Mouse (Mus musculus): ENCODE measurements around the gene Mmp25.

The Mmp25 gene

DNA sequence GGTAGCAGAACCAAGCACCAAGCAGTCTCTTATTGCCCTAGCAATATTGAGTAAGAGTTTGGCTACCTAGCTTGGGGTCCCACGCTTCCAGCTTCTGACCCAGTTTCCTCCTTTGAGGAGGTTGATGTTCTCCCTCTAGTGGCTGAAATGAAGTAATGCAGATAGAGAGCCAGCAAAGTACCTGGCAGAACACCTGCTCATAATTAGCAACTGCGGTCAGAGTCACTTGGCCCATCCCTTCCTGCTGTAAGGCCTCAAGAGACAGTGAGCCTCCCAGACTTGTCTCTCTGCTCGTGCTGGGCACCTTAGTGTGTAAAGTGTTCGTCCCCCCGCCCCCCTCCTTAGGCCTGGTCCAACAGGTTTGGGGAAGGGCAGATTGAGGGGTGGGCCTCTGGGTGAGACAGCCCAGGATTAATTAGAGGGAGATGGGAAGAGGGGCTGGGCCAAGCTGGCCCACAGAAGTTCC lies 19.5 kb upstream of the Mmp25 start:
- DNase-seq (ENCODE audit: low spot score) = peak; percentile 51

DNA sequence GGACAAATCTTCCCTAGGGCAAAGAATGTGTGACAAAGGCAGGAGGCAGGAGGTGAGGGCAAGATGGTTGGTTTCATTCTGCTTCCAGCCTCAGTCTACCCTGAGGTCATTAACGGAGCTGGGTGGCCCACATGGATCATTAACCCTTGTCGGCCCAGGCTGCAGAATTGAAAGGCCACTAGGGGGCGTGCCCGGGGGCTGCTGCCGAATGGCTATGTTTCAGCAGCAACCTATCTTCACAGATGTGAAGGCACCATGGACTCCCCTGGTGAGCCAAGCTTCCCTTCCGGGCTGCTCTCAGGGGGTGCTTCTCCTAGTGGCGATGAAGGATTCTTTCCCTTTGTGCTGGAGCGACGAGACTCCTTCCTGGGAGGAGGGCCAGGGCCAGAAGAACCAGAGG lies 16.4 kb upstream of the Mmp25 start:
- no peak for DNase-seq (ENCODE audit: low spot score)

DNA sequence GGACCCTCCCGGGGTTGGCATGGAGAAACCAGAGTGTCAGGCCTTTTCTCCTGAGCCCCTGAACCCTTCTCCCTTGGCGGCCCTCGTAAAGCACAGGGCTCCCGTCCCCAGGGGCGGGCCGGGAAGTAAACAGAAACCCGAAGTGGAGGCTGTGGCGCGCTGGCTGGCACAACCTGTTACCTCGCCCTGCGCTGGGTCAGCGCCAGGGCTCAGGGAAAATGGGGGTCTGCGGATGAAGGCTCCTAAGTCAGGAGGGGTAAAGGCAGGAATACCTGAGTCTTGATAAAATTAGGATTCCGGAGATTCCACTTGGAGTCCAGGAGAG lies 15.8 kb upstream of the Mmp25 start:
- no peak for DNase-seq (ENCODE audit: low spot score)

DNA sequence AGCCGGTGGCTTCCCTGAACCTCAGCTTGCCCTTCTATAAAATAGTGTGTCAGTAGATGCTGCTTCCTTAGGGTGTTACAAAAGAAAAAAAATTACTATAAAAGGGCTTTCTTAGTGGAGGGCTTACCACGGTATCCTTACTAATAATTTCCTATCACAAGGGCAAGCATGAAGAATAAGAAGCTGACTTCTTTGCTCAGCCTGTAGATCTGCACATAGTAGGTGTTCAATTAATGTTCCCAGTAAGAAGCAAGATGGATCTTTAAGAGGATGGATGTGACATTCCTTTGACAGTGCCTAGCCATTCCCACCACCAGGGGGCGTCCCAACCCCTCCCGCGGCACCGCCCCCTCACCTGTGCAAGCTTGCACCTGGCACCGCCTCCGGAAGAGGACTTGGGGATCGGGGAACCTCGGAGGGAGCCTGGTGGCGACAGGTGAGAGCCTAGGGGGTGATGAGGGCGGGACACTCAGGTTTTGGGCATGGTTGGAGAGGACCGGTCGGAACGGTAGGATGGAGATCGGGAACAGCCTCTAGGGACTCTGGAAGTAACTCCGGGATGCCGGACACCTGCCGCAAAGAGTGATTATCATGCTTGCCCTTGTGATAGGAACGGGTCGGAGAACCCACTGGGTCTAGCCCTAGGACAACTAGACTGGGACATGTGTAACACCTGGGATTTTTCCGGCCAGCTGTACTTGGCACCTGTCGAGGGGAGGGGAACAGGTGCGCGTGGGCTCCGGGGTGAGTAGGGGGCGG lies 15.2 kb upstream of the Mmp25 start, which contains the start of gene Bicdl2:
TSS of gene Bicdl2 (plus strand) at position 390 of the 759 bp plus-strand sequence.
- DNase-seq (ENCODE audit: low spot score) = no peak

DNA sequence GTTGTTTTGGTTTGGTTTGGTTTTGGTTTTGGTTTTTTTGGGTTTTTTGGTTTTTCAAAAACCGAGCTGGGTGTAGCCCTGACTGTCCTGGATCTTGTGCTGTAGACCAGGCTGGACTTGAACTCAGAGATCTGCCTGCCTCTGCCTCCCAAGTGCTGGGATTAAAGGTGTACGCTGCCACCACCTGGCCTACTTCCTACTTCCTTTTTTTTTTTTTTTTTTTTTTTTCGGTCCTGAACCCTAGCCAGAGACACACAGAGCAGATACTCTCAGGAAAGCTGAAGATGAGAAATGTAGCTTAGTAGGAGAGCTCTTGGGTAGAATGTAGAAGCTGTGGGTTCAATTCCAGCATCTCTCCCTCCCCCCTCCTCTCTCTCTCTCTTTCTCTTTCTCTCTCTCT lies 13.4 kb upstream of the Mmp25 start:
- DNase-seq (ENCODE audit: low spot score) = no peak

DNA sequence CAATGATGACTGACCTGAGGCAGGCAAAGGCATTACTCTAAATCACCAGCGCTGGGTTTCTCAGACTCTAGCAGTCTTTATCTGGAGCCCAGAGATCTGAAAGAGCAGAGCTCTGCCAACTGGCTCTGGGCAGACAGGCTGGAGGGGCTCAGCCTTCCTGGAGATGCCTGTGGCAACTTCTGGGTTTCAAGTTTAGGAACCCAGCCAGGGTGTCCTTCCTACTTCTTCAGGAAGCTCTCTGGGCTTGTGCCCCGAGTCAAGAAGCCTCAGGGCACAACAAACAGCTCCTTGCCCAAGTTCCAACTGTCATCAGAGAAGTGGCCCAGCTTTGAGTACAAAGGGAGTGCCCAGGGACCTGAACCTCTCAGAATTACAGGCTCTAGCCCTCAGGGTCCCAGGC lies 9.3 kb upstream of the Mmp25 start:
- DNase-seq (ENCODE audit: low spot score) = no peak

DNA sequence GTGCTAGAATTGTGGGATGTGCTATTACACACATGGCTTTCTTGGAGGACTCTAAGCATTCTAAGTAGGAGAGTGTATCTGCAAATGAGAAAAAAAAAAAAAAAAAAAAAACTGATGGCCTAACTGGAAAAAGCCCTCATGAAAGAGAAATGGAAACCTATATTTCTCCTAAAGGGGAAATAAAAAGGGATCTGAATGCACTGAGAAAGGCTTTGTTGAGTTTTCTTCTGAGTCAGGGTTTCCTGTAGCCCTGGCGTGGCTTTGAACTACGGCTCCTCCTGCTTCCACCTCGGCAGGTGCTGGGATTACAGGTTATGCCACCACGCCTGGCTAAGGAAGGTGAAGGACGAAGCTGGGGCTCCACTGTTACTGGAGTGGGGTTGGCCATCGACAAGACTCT lies 8.9 kb upstream of the Mmp25 start:
- DNase-seq (ENCODE audit: low spot score) = no peak

DNA sequence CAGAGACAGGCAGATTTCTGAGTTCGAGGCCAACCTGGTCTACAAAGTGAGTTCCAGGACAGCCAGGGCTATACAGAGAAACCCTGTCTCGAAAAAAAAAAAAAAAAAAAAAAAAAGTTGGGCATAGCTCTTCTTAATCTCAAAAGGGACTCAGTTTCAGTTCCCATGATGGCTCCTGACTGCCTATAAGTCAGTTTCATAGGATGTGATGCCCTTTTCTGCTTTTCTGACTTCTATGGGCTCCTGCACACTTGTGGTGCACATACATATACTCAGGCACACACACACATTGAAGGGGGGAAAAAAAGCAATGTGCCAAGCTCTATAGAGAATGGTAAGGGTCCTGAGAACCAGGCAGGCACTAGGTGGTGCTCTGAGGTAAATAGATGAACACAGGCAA lies 8.2 kb upstream of the Mmp25 start:
- peak; percentile 30 for DNase-seq (ENCODE audit: low spot score)

DNA sequence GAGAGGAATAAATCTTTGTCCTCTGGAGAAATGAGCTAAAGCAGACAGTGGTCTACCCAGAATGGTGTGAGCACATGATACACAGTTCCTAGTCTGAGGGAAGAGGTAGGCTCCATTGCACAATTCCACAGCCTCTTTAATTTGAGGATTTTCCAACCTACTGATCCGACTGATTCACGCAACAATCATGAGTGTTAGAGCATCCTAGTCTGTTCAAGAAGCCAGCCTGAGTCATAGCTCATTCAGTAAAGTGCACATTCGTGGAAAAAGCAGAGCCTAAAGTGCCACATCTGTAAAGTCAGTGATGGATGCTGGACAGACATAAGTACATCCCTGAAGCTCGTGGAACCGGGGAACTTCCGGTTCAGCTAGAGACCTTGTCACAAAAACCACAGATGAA lies 6.3 kb upstream of the Mmp25 start:
- DNase-seq (ENCODE audit: low spot score) = no peak

DNA sequence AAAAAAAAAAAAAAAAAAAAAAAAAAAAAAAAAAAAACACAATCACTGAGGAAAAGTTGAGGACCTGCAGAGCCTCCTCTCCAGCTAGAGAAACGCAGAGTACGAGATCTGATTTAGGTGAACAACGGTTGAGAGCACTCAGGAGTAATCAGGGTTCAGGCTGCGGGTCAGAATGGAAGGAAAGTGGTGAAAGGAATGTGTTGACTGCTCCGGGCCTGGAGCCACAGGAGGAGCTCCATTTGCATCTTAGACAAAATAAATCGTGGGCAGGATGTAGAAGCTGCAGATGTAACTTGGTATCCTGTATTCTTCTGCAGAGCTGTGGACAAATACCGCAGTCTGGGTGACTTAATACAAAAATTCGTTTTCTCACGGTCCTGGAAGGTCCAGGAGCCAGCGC lies 817 bp upstream of the Mmp25 start:
- DNase-seq (ENCODE audit: low spot score) = no peak

DNA sequence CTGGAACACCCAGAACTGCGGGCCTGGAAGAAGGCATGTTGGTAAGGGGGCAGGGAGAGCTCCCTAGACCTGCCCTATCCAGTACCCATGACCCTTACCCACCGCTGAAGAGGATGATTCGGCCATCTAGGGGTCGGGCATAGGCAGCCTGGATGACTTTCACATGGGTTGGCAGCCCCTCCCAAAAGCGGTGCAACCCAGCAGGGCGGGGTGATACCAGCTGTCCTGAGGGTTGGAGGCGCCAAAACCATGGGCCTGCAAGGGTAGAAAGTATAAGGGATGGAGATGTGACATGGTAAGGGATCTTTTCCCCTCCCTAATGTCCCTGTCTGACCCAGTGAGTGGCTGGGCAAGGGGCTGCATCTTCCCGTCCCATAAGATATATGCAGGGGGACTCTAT lies 13.8 kb downstream of the Mmp25 start:
- DNase-seq (ENCODE audit: low spot score) = no peak

DNA sequence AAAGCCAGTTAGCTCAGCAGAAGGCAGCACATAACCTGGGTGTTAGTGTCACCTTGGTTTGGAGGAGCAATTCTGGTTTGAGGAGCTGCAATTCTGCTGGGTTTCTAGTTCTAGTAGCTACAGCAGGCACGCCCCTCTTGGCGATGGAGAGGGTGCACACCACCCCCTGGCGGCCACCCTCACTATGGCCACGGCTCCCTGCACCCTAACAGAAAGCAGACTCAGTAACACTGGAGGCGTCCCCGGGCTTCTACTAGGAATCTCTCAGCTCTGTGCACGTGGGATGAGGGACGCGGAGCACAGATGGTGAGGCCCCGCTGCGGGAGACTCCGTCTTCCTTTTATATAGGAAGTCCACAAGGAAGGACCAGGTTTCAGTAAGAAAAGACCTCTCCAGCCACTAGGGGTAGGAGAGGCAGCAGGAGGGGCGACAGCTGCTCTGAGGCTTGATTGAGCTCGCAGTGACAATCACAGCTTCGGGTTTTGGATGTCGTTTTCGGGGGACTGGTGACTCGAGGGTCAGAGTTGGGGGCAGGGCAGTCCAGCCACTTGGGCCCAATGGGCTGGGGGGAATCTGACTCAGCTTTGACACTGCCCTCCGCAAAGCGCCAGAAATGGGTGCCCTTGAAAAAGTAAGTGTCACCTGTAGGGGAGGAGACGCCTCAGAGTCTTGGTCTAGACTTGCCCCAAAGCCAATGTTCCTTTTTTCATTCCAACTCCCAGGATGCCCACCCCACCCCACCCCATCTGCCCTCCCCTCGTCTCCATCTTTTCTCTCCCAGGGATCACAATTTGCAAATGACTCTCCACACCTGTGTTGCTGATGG lies 14.7 kb downstream of the Mmp25 start:
- DNase-seq (ENCODE audit: low spot score) = peak; percentile 71

DNA sequence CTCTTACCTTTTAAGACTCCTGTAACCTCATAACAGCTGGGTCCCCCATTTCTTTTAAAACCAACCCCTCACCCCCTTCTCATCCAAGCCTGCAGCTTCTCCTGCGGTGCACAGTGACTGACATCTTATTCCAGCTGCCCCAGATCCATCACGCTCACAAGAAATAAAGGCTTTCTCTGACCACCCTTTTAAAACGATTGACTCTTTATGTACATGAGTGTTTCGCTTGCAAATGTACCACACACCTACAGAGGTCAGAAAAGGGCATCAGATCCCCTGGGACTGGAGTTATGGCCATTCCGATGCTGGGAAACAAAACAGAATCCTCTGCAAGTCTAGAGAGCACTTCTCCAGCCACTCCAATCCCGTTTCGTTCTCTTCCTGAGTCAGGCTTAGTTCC lies 17.3 kb downstream of the Mmp25 start:
- DNase-seq (ENCODE audit: low spot score) = no peak

DNA sequence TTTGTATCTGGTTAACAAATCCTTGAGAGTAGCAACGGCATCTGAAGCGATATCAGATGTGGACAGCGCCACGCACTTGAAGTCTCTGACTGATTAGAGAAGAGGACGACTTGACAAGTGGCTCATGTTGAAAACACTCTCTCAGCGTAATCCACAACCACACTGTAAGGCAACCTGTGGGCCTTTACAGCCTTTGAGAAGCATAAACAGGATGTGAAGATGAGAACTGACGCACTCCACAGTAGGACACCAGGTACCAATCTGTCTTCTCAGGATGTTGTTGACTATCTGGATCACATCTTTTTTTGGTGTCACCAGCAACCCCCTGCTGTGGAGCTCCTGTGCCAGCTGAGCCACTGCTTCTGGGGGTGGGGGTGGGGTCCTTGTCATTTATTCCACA lies 24.7 kb downstream of the Mmp25 start:
- DNase-seq (ENCODE audit: low spot score) = no peak

DNA sequence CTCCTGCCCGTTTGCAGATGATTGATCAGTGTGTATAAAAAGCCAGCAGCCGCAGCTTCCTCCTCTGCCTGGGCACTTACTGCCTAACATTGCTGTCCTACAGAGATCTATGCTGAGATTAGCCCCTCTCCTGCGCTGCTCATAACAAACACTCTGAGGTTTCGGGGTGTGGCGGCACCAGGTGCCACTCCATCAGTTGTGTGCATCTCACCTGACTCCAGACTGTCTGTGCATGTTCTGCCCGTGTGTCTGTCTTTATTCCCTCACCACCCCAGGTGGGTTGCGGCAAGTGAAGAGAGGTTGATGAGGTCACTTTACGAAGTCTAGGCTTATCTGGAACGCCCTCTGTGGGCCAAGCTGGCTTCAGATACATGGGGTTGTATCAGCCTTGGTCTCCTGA lies 28.0 kb downstream of the Mmp25 start:
- no peak for DNase-seq (ENCODE audit: low spot score)

DNA sequence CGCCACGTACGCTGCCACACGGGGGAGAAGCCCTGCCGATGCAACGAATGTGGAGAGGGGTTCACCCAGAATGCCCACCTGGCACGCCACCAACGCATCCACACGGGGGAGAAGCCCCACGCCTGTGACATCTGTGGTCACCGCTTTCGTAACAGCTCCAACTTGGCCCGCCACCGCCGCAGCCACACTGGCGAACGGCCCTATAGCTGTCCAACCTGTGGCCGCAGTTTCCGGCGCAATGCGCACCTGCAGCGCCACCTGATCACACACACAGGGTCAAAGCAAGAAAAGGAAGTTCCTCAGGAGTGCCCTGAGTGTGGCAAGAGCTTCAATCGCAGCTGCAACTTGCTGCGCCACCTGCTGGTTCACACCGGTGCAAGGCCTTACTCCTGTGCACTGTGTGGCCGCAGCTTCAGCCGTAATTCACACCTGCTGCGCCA lies 34.7 kb downstream of the Mmp25 start:
- peak; percentile 85 for DNase-seq (ENCODE audit: low spot score)

DNA sequence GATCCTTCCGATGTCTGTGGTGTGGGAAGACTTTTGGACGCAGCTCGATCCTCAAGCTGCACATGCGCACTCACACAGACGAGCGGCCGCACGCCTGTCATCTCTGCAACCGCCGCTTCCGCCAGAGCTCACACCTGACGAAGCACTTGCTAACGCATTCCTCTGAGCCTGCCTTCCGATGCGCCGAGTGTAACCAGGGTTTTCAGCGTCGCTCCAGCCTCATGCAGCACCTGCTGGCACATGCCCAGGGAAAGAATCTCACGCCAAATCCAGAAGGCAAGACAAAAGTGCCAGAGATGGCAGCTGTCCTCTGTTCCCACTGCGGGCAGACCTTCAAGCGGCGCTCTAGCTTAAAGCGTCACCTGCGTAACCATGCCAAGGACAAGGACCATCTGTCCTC lies 35.5 kb downstream of the Mmp25 start:
- DNase-seq (ENCODE audit: low spot score) = peak; percentile 34

DNA sequence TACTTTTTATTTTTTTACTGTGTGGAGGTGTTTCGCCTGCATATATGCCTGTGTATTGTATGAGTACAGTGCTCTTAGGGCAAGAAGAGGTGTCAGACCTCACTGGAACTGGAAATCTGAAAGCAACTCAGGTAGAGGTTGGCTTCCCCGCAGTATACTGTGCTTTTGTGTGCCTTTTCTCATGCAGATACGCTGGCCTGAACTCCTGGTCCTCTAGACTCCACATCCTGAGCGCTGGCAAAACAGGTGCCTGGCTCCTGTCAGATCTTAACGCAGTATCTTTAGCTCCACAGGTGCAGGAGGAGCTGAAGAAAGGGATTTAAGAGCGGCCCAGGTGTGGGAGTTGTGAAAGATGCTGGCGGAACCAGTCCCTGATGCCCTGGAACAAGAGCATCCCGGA lies 39.9 kb downstream of the Mmp25 start:
- DNase-seq (ENCODE audit: low spot score) = no peak

DNA sequence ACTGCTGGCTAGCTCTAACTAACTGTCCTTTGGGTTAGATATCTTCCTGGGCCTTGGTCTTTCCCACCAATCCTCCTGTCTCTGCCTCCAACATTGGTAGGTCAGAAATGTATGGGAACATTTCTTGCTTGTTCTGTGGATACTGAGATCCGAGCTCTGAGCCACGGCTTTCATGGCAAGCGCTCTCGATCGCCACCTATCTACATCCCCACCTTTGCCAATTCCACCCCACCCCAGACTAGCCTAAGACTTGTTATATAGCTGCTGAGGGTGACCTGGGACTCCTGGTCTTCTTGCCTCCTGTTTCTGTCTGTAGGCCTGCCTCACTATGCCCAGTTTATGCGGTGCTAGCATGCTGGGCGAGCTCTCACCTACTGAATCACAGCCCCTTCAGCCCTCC lies 40.7 kb downstream of the Mmp25 start:
- DNase-seq (ENCODE audit: low spot score) = no peak

DNA sequence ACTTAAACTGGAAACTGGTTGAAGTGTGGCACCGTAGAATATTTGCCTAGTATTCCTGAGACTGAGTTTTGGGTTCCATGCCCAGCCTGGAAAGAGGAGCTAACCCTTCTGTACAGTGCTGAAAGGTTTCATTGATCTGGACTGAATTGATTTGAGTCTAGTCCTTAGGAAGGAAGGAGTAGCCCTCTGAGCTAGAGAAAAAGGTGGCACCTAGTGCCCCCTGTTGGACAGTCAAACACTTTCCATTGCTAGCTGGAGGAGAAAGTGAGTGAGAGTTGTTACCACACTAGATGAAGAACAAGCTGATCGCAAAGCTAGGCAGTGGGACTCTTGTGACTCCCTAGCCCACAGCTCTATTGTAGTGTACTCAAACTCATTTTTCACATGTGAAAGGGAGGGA lies 41.5 kb downstream of the Mmp25 start:
- no peak for DNase-seq (ENCODE audit: low spot score)

DNA sequence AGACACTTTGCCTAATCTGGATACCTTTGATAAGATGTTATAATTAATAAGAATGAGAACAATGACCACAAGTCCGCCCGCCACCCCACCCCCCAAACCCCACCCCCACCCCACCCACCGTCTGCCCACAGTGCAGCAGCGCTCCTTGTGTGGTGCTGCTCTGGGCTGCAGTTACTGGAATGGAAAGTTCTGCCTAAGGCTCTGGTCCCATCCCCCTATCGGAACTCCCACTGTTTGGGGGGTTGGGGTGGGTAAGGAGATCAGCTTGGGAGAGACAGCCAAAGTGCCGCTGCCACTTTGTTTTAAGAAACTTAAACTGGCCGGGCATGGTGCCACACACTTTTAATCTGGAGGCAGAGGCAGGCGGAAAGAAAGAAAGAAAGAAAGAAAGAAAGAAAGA lies 42.0 kb downstream of the Mmp25 start:
- DNase-seq (ENCODE audit: low spot score) = no peak

DNA sequence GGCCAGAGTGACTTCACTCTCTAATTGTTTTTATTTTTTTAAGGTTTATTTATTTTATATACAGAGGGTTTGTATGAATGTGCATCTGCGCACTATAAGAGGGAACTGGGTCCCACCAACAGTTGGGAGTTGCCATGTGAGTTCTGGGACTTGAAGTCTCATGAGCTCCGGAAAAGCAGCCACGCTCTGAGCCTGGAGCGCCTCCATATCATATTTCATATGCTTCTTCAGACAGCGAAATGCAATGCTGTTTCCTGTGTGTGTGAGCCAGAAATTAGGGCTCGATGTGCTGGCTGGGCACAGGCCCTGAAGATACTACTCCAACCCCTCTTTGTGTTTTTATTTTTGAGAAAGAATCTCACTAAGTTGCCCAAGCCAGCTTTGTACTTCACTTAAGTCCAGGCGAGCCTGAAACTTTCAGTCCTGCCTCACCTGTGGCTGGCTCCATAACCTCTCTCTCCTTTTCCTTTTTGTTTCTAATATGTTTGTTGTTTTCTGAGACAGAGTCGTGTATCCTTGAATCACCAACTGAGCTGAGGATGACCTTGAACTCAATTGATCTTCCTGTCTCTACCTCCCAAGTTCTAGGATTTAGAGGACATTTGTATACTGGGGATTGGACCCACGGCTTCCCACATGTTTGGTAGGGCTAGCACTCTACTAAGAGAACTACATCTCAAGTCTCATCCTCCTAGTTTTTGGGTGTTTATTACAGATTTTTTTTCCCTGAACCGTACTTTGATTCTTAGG lies 43.1 kb downstream of the Mmp25 start:
- DNase-seq (ENCODE audit: low spot score) = no peak

Data from MN1 (cell line).